Mouse (Mus musculus) heart, adult 9 months (tissue): Measurements from ENCODE around the gene Fbxo11.

ENCODE experiments used
- DNase-seq, 2 experiments: peaks; one replicate each; pipeline ENCODE4 v3.0.0; 2022; ENCODE audit warnings: low spot score in 2 of 2

Gene Fbxo11

GRCm38 (mm10) chr17:88065031-88065800, at the start of gene Fbxo11:
Gene Fbxo11, minus strand, starts transcription at chr17:88065291.
- peak in 1 of 2 experiments; percentile 41 for DNase-seq

GRCm38 (mm10) chr17:88113883-88114229, 48.8 kb upstream of the Fbxo11 start:
- no peak for DNase-seq

GRCm38 (mm10) chr17:88113015-88113882, 48.2 kb upstream of the Fbxo11 start:
- DNase-seq: peak; percentile 13 to 32

- no peak for DNase-seq
Observed at GRCm38 (mm10) chr17:88111865-88112645, 47.0 kb upstream of the Fbxo11 start.

GRCm38 (mm10) chr17:88111081-88111796, 46.1 kb upstream of the Fbxo11 start:
- no peak for DNase-seq

GRCm38 (mm10) chr17:88107708-88108107, 42.6 kb upstream of the Fbxo11 start:
- DNase-seq: no peak

GRCm38 (mm10) chr17:88106365-88106764, 41.3 kb upstream of the Fbxo11 start:
- DNase-seq: peak; percentile 29 to 35

- DNase-seq: no peak
Observed at GRCm38 (mm10) chr17:88102597-88102996, 37.5 kb upstream of the Fbxo11 start.

- no peak for DNase-seq
Observed at GRCm38 (mm10) chr17:88098181-88098852, 33.2 kb upstream of the Fbxo11 start.

- DNase-seq: no peak
Observed at GRCm38 (mm10) chr17:88097543-88097942, 32.5 kb upstream of the Fbxo11 start.

- DNase-seq: no peak
Observed at GRCm38 (mm10) chr17:88096809-88097399, 31.8 kb upstream of the Fbxo11 start.

GRCm38 (mm10) chr17:88095517-88096198, 30.6 kb upstream of the Fbxo11 start:
- no peak for DNase-seq

- DNase-seq: no peak
Observed at GRCm38 (mm10) chr17:88094327-88094726, 29.2 kb upstream of the Fbxo11 start.

GRCm38 (mm10) chr17:88093798-88094197, 28.7 kb upstream of the Fbxo11 start:
- DNase-seq: no peak

- no peak for DNase-seq
Observed at GRCm38 (mm10) chr17:88085976-88086375, 20.9 kb upstream of the Fbxo11 start.

GRCm38 (mm10) chr17:88081446-88081845, 16.4 kb upstream of the Fbxo11 start:
- no peak for DNase-seq

GRCm38 (mm10) chr17:88079771-88080170, 14.7 kb upstream of the Fbxo11 start:
- DNase-seq: no peak

- DNase-seq: no peak
Observed at GRCm38 (mm10) chr17:88072047-88072446, 7.0 kb upstream of the Fbxo11 start.

- DNase-seq: no peak
Observed at GRCm38 (mm10) chr17:88068024-88068719, 3.1 kb upstream of the Fbxo11 start.
